Mouse (Mus musculus) heart, postnatal 25 days (tissue): ENCODE results near the gene Pou2f2. TPM values are rescaled to one million over a fixed set of nuclear protein-coding genes. Genes with fewer than 3 reads are reported as not detected.

Source experiments
- DNase-seq: peaks from one replicate; pipeline ENCODE4 v3.0.0; 2022; ENCODE audit warnings: low spot score
- intact Hi-C: fragments of 180-260 bp; cut with DNase I; formaldehyde crosslinking; loops from one replicate; pipeline ENCODE4 v1.15.1; 2025
- total RNA-seq, 2 experiments: library from RNA; stranded (reverse); gene quantifications; 2 replicates each; pipeline ENCODE4 v1.2.3; 2021

Pou2f2 gene
- total RNA-seq, 2 experiments from 2014 or later: 0.60 to 0.61 TPM

- intact Hi-C loops: no loop called here
These were observed 25.7 kb downstream of the Pou2f2 start for GRCm38 (mm10) chr7:25153841-25154240.

DNA sequence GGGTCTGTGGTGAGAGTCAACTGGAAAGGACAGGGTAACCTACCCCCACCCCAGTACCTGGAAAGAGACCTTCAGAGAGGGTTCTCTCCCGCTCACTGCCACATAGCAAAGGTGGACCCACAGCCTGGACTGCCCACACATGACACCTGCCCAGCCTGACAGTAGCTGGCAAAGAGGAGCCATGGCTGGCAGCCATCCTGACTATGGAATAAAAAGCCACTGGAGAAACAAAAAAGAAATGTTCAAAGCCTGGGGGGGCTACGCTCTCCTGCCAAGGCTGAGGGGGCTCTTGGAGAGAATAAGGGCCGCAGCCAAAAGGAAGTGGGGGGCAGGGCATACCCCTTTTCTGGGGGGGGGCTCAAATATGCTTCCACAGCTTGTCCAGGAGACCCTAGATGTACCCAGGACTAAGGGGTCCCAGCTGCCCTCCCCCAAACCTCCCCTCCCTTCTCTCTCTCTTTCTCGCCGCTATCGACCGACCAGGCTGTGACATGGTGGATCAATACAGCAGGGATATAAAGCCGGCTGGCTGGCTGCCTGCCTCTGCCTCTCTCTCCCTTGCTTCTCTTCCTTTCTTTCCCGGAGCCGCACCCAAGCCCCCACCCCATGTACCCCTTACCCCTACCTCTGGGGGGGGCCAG is 27.5 kb downstream of the Pou2f2 start:
- DNase-seq: no peak
- intact Hi-C loops: no loop called here

More at GRCm38 (mm10) chr7:25153841-25154240, 25.7 kb downstream of the Pou2f2 start:
- no peak for DNase-seq

DNA sequence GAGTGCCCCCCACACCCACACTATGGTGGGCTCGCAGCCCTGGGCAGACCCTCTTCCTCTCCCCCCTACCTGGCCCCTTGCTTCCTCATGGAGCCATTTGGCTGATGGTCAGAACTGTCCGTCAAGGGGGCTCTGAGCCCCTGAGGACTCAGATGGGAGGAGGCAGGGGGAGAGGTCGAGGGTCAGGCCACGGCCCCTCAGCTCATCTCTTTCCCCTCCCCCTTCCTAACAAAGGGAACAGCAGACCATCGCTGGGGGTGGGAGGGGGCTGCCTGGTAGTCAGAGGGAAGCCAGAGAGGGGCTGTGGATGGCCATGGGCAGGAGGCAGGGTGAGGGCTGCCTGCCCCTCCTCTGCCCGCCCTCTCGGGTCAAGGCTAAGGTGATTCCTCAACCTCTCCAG is 28.5 kb downstream of the Pou2f2 start:
- intact Hi-C loops: no loop called here
- DNase-seq: no peak

GRCm38 (mm10) chr7:25150151-25150663 is 29.3 kb downstream of the Pou2f2 start:
- intact Hi-C loops: no loop called here
- no peak for DNase-seq

- intact Hi-C loops: no loop called here
- DNase-seq: no peak
These were observed 33.6 kb downstream of the Pou2f2 start for GRCm38 (mm10) chr7:25145896-25146295.

- intact Hi-C loops: no loop called here
These were observed 37.8 kb downstream of the Pou2f2 start for GRCm38 (mm10) chr7:25141761-25142160.

GRCm38 (mm10) chr7:25137553-25137952 is 42.0 kb downstream of the Pou2f2 start:
- intact Hi-C loops: no loop called here
- no peak for DNase-seq

More at GRCm38 (mm10) chr7:25141761-25142160, 37.8 kb downstream of the Pou2f2 start:
- DNase-seq: no peak

DNA sequence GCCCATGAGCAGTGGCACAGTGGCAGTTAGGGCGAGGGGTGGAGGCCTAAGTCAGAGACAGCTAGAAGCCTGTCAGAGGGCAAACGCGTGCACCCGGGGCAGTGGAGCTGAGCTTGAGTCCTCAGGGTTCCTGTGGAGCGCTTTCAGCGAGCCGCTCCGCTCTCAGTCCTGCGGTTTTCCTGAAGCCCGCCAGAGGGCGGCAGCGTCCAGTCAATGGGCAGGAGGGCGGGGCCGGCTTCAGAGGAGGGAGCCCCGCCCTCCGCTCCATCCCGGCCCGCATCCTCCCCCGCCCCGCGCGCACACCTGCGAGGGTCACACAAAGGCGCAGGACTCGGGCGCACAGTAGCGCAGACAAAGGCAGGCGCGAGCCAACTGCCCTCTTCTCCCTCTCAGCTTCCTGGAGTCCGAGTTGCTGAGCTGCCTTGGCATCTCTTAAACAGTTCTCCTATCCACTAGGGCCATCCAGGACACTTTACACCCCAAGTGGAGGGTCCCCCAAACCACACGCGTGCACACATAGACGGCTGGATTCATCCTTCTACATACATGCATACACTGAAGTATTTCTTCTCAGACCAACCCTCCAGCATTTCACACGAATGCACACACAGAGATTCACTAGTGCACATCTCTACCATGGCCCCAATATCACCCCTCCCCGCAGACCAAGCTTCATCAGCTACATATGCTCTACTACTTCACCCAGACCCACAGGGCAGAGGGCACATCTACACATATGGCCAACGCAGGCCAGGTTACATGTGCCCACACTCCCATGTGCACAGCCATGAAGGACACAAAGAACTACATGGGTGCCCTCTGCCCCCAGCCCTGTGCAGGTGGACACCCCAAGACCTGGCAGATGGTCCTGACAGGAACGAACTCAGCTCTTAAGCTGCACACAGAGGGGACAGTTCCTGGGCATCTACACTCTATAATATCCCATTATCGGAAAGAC is 46.2 kb downstream of the Pou2f2 start:
- DNase-seq: peak; percentile 36
- intact Hi-C loops: loop anchor here (2.0 to 5.0 kb wide), 2 partner anchors 184 to 201 kb away; partner anchors contain the start of gene Megf8

DNA sequence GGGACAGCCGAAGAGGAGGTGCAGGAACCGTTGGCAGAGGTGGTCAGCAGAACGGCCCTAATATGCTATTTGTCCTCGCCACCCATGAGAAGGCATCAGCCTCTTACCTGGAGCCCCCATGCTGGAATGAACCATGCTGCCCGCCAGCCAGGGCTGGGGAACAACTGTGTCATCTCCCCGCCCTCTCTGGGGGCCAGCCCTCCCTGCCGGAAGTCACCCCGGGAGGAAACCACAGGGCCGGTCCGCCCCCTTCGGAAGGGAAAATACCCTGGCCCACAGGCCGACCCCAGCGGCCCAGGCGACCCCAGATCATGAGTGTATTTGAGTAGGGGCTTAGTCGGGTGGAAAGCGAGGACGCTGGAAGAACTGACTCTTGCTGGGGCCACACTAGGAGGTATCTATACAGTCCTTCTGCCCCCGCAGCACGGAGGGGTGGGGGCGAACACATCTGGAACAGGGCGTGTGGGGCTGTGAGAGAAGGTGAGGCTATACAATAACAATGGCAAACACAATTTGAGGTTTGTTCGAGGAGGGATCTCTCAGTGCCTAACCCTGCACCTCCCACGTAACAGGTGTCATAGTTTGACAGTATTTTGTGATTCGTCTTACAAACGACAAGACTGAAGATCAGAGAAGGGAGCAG is 47.1 kb downstream of the Pou2f2 start:
- no peak for DNase-seq
- intact Hi-C loops: loop anchor here (1.0 to 5.0 kb wide), 3 partner anchors 55 to 202 kb away; partner anchors contain the start of gene Megf8

GRCm38 (mm10) chr7:25131247-25131646 is 48.3 kb downstream of the Pou2f2 start:
- intact Hi-C loops: loop anchor here (5.0 kb wide), 1 partner anchor 186 kb away; the partner anchor contains the start of gene Megf8
- no peak for DNase-seq

DNA sequence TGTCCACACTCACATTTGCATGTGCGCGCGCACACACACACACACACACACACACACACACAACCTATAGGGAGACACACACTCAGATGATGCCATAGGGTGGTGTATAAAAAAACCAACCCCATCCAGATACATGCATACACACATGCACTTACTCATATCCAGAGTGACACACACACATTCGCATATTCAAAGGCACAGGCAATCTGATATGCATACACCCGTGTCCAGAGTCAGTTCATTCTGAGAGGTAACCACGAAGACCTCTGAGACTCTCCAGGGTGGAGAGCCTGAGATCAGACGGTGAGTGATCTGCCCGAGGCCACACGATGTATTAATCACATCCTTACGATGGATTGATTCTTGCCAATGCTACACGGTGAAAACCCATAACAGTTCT is 49.0 kb downstream of the Pou2f2 start:
- no peak for DNase-seq
- intact Hi-C loops: loop anchor here (5.0 kb wide), 1 partner anchor 187 kb away; the partner anchor contains the start of gene Megf8

GRCm38 (mm10) chr7:25129390-25129979 is 50.0 kb downstream of the Pou2f2 start:
- no peak for DNase-seq
- intact Hi-C loops: no loop called here

DNA sequence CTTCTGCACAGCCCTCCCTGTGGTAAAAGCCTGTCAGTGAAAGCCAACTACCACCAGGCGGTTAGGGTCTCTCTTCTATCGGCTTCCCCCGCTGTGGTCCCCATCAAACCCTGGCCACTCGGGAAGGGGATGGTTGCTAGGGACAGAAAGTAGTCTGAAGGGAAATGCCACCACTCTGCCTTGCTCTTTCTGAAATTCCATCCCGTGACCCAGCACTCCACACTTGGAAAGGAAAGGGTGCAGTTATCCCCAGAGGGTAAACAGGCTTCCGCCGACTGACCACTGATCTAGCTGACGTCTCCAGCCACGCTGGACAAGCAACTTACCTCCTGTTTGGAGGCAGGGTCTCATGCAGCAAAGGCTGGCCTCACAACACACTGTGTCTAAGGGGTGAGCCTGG is 51.6 kb downstream of the Pou2f2 start:
- intact Hi-C loops: no loop called here
- DNase-seq: no peak

DNA sequence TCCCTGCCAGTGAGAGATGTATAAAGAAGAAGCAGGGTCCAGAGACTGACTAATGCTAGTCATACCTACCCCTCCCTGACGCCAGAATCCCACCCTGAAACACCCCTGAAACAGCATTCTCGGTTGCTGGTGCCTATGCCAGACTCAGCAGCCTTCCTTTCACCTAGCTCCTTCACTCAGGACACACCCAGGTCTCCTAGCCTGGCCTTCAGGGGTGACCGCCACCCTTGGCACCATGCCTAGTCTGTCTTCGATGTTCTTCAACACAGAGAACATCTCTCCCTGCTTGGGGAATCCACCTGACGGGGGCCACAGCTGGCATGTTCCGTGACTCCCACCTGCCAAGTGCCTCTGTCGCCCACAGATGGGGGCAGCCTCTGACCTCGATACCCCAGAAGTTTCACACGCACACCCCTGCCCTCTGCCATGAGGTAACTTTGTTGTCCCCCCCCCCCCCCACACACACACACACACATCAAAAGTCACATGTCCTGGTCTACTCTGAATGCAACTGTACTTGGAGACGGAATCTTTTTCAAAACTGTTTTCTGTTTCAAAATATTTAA is 53.7 kb downstream of the Pou2f2 start:
- no peak for DNase-seq
- intact Hi-C loops: no loop called here

DNA sequence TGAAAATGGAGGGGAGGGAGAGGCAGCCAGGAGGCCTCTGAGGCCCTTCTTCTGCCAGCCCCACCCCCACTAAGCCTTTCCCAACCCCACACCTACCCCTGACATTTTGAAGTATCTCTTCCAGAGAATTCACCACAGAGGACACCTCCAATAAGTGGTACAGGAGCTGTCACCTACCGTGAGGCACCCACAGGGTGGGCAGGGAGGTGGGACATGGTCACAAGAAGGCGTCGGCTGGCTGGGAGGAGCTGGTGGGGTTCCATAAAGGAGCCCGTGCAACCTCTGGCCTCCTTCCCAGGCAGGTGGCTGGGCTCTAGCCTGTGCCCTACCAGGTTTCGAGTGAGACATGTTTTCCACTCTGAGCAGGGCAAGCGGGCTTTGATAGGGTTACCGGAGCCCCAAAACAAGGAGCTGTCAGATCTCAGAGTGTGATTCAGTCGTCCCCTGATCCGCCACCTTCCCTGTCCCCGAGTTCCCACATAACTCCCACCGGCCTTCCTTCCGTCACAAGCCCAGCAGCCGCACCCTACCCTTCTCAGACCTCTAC is 58.2 kb downstream of the Pou2f2 start:
- intact Hi-C loops: no loop called here
- no peak for DNase-seq

GRCm38 (mm10) chr7:25120061-25120834 is 59.3 kb downstream of the Pou2f2 start:
- intact Hi-C loops: no loop called here

DNA sequence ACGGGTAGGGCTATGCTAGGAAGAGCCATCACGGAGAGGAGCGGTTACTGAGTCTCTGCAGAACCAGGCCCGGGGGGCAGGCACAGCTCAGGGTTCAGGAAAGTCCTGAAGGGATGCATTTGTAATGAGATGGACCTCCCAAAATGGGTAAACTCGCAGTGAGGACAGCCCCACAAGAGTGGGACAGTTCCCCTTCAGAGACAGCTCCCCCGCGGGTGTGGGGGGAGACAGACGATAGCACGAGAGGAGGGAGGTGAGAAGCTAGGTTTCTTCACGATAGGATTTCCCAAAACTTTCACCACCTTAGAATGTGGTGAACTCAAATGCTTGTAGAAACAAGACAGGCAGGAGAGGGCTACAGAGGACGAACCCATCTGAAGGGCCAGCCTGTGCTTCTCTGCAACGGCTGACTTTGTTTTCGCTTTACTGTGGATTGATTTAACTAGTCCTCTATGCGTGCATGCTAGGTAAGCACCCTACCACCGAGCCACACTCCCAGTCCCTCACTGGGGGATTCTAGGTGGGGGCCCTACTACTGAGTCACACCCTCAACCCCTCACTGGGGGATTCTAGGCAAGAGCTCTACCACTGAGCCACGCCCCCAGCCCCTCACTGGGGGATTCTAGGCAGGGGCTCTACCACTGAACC is 66.4 kb downstream of the Pou2f2 start:
- intact Hi-C loops: no loop called here
- no peak for DNase-seq

More at GRCm38 (mm10) chr7:25120061-25120834, 59.3 kb downstream of the Pou2f2 start:
- DNase-seq: peak; percentile 14
